Mouse (Mus musculus): ENCODE measurements at regions not wholly inside any gene's neighbourhood (a gene's known extent, or its start where the extent isn't known, plus 50 kb on each side); places are given as distances from the start of the nearest gene placed in this dataset.

- no peak for DNase-seq (ENCODE audit: low spot score)
- no peak for ATAC-seq (ENCODE audit: low FRiP score)
- WGBS: 95% methylated on average over 1 of the region's 1 CpGs
Measured at GRCm38 (mm10) chr3:11155350-11155749, 819.9 kb upstream of the Gm38303 start.

More at GRCm38 (mm10) chr3:11155350-11155749, 819.9 kb upstream of the Gm38303 start:
- H3K9me3 ChIP-seq (ENCODE audit: control insufficient read depth, low read length): no peaks in the 10 kb centered on the region
- no peak overlapping the region for H3K27ac ChIP-seq (ENCODE audit: low read depth, low read length)
- no peak overlapping the region for H3K9ac ChIP-seq (ENCODE audit: low read depth, low read length)
- no peak overlapping the region for H3K4me2 ChIP-seq (replicated peaks; ENCODE audit: low read depth, low read length)
- no peak overlapping the region for H3K4me3 ChIP-seq (ENCODE audit: low read depth, low read length)
- no peaks in the 10 kb centered on the region for H3K27me3 ChIP-seq (ENCODE audit: control insufficient read depth, insufficient read depth, low read length)
- no peaks in the 10 kb centered on the region for H3K36me3 ChIP-seq (ENCODE audit: control insufficient read depth, insufficient read depth, low read length)
- no peaks in the 10 kb centered on the region for H3K4me1 ChIP-seq (replicated peaks; ENCODE audit: control insufficient read depth, insufficient read depth, low read length)
